Mouse (Mus musculus) E14TG2a.4 (cell line): ENCODE results near the gene Myo1h.

Experiments used
- H3K27me3 ChIP-seq: 2 replicates; pipeline ENCODE4 v1.6.1; 2014; ENCODE audit warnings: low read length, control low read depth; ENCODE audit not compliant: insufficient read depth
- H3K36me3 ChIP-seq: 2 replicates; pipeline ENCODE4 v1.6.1; 2014; ENCODE audit warnings: low read length, control low read depth; ENCODE audit not compliant: insufficient read depth
- H3K4me1 ChIP-seq: replicated peaks from 2 replicates; pipeline ENCODE4 v1.6.1; 2014; ENCODE audit warnings: low read depth, low read length, control low read depth
- H3K4me3 ChIP-seq: replicated peaks from 2 replicates; pipeline ENCODE4 v1.5.1; 2014; ENCODE audit warnings: mild to moderate bottlenecking, low read length
- H3K9me3 ChIP-seq: 2 replicates; pipeline ENCODE4 v1.6.1; 2014; ENCODE audit warnings: low read length, control low read depth
- CTCF ChIP-seq: conservative IDR thresholded peaks from 2 replicates; pipeline ENCODE4 v1.5.1; 2014; ENCODE audit warnings: low read length
- NANOG ChIP-seq: IDR thresholded peaks from 2 replicates; pipeline ENCODE4 v1.6.1; 2014; ENCODE audit warnings: borderline replicate concordance, low read length, mixed read lengths
- POU5F1 ChIP-seq: IDR thresholded peaks from 2 replicates; pipeline ENCODE4 v1.6.1; 2014; ENCODE audit warnings: low read length, borderline replicate concordance

Gene Myo1h

GRCm38 (mm10) chr5:114412361-114412998, 123.5 kb downstream of the Myo1h start:
- Histone ChIP-seq H3K9me3 (no peaks in the 10 kb centered on the region), H3K36me3 (peaks cover 100% of the 10 kb centered on the region), H3K4me3 (no peak overlapping the region), H3K27me3 (no peaks in the 10 kb centered on the region), H3K4me1 (peaks cover 31% of the 10 kb centered on the region)
- TF ChIP-seq CTCF, result no peak
- no peak for TF ChIP-seq NANOG
- no peak for TF ChIP-seq POU5F1

GRCm38 (mm10) chr5:114413067-114413735, 124.2 kb downstream of the Myo1h start:
- H3K9me3 ChIP-seq, result no peaks in the 10 kb centered on the region
- TF ChIP-seq NANOG (no peak), POU5F1 (no peak), CTCF (no peak)
- no peak overlapping the region for H3K4me3 ChIP-seq
- peaks cover 31% of the 10 kb centered on the region for H3K4me1 ChIP-seq
- peaks cover 100% of the 10 kb centered on the region for H3K36me3 ChIP-seq
- H3K27me3 ChIP-seq, result no peaks in the 10 kb centered on the region
